Mouse (Mus musculus) inflammation-experienced regulatory T-cells, adult 6 months (primary cell): Measurements from ENCODE around the gene Cyba. TPM values are rescaled to one million over a fixed set of nuclear protein-coding genes. Genes with fewer than 3 reads are reported as not detected.
A peak's percentile ranks its signal among the peaks of the same experiment; 100 is the strongest.

ENCODE experiments used
- ATAC-seq: one replicate; pipeline ENCODE4 v1.8.0; 2017
- polyA plus RNA-seq, 3 experiments: library from polyadenylated mRNA; unstranded; fragments of 100-300 nt; shearing (Covaris generic); gene quantifications; one replicate each; pipeline ENCODE4 v1.2.1; 2017

Cyba gene
- polyA plus RNA-seq, 3 experiments from 2014 or later, result 664 to 875 (median 733) TPM

GRCm38 (mm10) chr8:122451161-122451703 lies 18.5 kb upstream of the Cyba start:
- ATAC-seq, result no peak

GRCm38 (mm10) chr8:122445203-122445602 lies 12.5 kb upstream of the Cyba start:
- ATAC-seq, result no peak

- peak; percentile 36 for ATAC-seq
Observed at GRCm38 (mm10) chr8:122444058-122444748, 11.5 kb upstream of the Cyba start.

- ATAC-seq, result peak; percentile 98
Observed at GRCm38 (mm10) chr8:122443262-122444006, 10.7 kb upstream of the Cyba start, which contains the start of gene Mvd. Gene Mvd, minus strand, starts transcription at chr8:122443422.

- no peak for ATAC-seq
Observed at GRCm38 (mm10) chr8:122442781-122443180, 10.1 kb upstream of the Cyba start.

GRCm38 (mm10) chr8:122442356-122442755 lies 9.6 kb upstream of the Cyba start:
- no peak for ATAC-seq

- no peak for ATAC-seq
Observed at GRCm38 (mm10) chr8:122441326-122441725, 8.6 kb upstream of the Cyba start.

GRCm38 (mm10) chr8:122439336-122439735 lies 6.6 kb upstream of the Cyba start:
- no peak for ATAC-seq

- ATAC-seq, result peak; percentile 69
Observed at GRCm38 (mm10) chr8:122437708-122438331, 5.1 kb upstream of the Cyba start.

GRCm38 (mm10) chr8:122436586-122437125 lies 3.9 kb upstream of the Cyba start:
- ATAC-seq, result no peak

GRCm38 (mm10) chr8:122436146-122436545 lies 3.4 kb upstream of the Cyba start:
- peak; percentile 8 for ATAC-seq

GRCm38 (mm10) chr8:122435375-122435774 lies 2.6 kb upstream of the Cyba start:
- no peak for ATAC-seq

- ATAC-seq, result no peak
Observed at GRCm38 (mm10) chr8:122433269-122433905, 657 bp upstream of the Cyba start.

GRCm38 (mm10) chr8:122431694-122432442 lies 862 bp downstream of the Cyba start:
- ATAC-seq, result no peak

- ATAC-seq, result no peak
Observed at GRCm38 (mm10) chr8:122430646-122431045, 2.1 kb downstream of the Cyba start.

GRCm38 (mm10) chr8:122430058-122430636 lies 2.6 kb downstream of the Cyba start:
- no peak for ATAC-seq

GRCm38 (mm10) chr8:122428163-122428562 lies 4.6 kb downstream of the Cyba start:
- ATAC-seq, result no peak

GRCm38 (mm10) chr8:122427607-122428006 lies 5.1 kb downstream of the Cyba start:
- ATAC-seq, result no peak

GRCm38 (mm10) chr8:122426145-122426544 lies 6.6 kb downstream of the Cyba start:
- ATAC-seq, result no peak

GRCm38 (mm10) chr8:122423659-122424058 lies 9.1 kb downstream of the Cyba start:
- no peak for ATAC-seq

- no peak for ATAC-seq
Observed at GRCm38 (mm10) chr8:122423217-122423616, 9.5 kb downstream of the Cyba start.
